Mouse (Mus musculus): Measurements from ENCODE around the gene Sema3f. TPM values are rescaled to one million over a fixed set of nuclear protein-coding genes. Genes with fewer than 3 reads are reported as not detected.

The Sema3f gene
- polyA plus RNA-seq, 1 experiment from 2014 or later = 18.7 TPM

DNA sequence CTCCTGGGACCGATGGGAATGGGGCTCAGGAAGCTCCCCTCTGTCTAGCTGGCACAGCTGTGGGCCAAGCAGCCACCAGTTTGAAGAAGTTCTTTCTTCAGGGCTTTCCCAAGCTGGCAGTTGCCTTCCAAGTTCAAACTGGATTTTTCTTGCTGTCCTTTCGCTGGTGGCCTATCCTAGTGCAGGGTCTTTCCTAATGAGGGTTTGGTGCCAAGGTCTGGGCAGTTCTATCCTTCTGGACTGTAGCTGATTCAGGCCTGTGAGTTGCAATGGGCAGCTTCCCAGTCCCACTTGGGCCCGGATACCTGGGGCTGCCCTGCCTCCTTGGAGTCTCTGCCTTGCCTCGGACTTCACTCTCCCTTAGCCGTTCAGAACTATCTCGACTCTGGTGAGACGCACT lies 60.0 kb downstream of the Sema3f start:
- no peaks in the 10 kb centered on the region for H3K36me3 ChIP-seq (ENCODE audit: control insufficient read depth, insufficient read depth, low read length)
- H3K9me3 ChIP-seq (ENCODE audit: control insufficient read depth, low read length) = no peaks in the 10 kb centered on the region
- H3K9ac ChIP-seq (replicated peaks; ENCODE audit: low read depth, low read length) = no peak overlapping the region
- no peak overlapping the region for H3K4me2 ChIP-seq (ENCODE audit: low read depth, low read length)
- no peaks in the 10 kb centered on the region for H3K4me1 ChIP-seq (ENCODE audit: control insufficient read depth, insufficient read depth, low read length)
- no peaks in the 10 kb centered on the region for H3K27me3 ChIP-seq (ENCODE audit: control insufficient read depth, insufficient read depth, low read length)
- H3K4me3 ChIP-seq (ENCODE audit: low read depth, low read length) = no peak overlapping the region
- WGBS = 66% methylated on average over 7 of the region's 7 CpGs
- no peak overlapping the region for H3K27ac ChIP-seq (ENCODE audit: low read depth, low read length)
- no peak for ATAC-seq (ENCODE audit: low read depth)

DNA sequence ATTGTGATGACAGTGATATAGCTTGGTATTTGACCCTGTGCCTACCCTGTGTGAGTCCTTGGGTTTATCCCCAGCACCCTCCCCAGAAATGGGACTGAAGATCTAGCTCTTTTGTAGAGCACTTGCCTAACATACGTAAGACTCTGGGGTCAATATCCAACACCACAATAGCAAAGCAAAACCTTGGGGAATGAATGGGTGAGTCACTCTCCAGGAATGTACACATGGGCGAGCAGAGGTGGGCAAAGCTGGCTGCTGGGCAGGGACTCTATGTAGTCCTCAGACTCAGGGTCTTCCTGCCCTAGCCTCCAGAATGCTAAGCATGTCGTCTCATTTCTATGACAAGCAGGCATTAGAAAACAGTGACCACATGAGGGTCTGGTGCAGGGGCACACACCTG lies 61.5 kb downstream of the Sema3f start:
- Histone ChIP-seq H3K36me3 (ENCODE audit: control insufficient read depth, insufficient read depth, low read length) (no peaks in the 10 kb centered on the region), H3K4me3 (ENCODE audit: low read depth, low read length) (no peak overlapping the region), H3K27me3 (ENCODE audit: control insufficient read depth, insufficient read depth, low read length) (no peaks in the 10 kb centered on the region), H3K4me2 (ENCODE audit: low read depth, low read length) (no peak overlapping the region), H3K4me1 (ENCODE audit: control insufficient read depth, insufficient read depth, low read length) (peaks cover 4% of the 10 kb centered on the region), H3K27ac (ENCODE audit: low read depth, low read length) (no peak overlapping the region), H3K9ac (replicated peaks; ENCODE audit: low read depth, low read length) (no peak overlapping the region), H3K9me3 (ENCODE audit: control insufficient read depth, low read length) (no peaks in the 10 kb centered on the region)
- 82% methylated on average over 3 of the region's 3 CpGs for WGBS
- ATAC-seq (ENCODE audit: low read depth) = no peak

DNA sequence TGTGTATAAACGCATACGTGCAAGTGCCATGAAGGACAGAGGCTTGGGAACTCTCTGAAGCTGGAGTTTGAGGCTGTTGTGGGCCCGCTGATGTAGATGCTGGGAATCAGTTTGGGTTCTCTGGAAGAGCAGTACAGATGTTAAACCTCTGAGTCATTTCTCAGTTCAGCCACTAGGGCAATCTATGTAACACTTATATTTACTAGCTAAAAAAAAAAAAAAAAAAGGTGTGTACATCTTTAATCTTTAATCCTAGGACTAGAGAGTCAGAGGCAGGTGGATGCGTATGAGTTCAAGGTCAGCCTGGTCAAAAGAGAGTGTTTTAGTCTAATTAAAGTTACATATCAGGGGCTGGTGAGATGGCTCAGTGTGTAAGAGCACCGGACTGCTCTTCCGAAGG lies 63.3 kb downstream of the Sema3f start:
- Histone ChIP-seq H3K27ac (ENCODE audit: low read depth, low read length) (no peak overlapping the region), H3K9ac (replicated peaks; ENCODE audit: low read depth, low read length) (no peak overlapping the region), H3K9me3 (ENCODE audit: control insufficient read depth, low read length) (no peaks in the 10 kb centered on the region), H3K4me2 (ENCODE audit: low read depth, low read length) (no peak overlapping the region), H3K4me1 (ENCODE audit: control insufficient read depth, insufficient read depth, low read length) (peaks cover 4% of the 10 kb centered on the region), H3K27me3 (ENCODE audit: control insufficient read depth, insufficient read depth, low read length) (no peaks in the 10 kb centered on the region), H3K36me3 (ENCODE audit: control insufficient read depth, insufficient read depth, low read length) (no peaks in the 10 kb centered on the region), H3K4me3 (ENCODE audit: low read depth, low read length) (no peak overlapping the region)
- no peak for ATAC-seq (ENCODE audit: low read depth)
- 89% methylated on average over 6 of the region's 6 CpGs for WGBS

DNA sequence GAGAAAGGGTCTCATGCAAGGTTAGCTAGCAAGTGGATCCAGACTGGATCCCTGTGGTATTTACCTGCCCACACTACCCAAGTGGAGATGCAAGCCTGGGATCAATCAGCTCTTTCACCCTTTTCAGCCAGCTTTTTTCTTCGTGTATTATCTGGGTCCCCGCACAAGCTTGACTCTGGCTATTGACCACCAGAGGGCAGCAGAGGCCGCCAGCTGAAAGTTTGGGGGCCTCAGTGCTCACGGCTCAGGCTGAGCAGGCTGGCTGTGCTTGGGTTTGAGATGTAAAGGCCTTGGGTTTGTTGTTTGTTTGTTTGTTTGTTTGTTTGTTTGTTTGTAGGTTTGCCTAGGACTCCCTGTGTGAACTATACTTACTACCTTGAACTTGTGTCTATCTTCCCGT lies 64.7 kb downstream of the Sema3f start:
- 0 out of 2 replicates have a peak overlapping the region, but pooled peaks have one; percentile 21 for H3K9ac ChIP-seq (replicated peaks; ENCODE audit: low read depth, low read length)
- no peaks in the 10 kb centered on the region for H3K27me3 ChIP-seq (ENCODE audit: control insufficient read depth, insufficient read depth, low read length)
- no peaks in the 10 kb centered on the region for H3K36me3 ChIP-seq (ENCODE audit: control insufficient read depth, insufficient read depth, low read length)
- no peak overlapping the region for H3K27ac ChIP-seq (ENCODE audit: low read depth, low read length)
- WGBS = 9% methylated on average over 5 of the region's 5 CpGs
- no peak overlapping the region for H3K4me3 ChIP-seq (ENCODE audit: low read depth, low read length)
- H3K4me1 ChIP-seq (ENCODE audit: control insufficient read depth, insufficient read depth, low read length) = peaks cover 4% of the 10 kb centered on the region
- H3K4me2 ChIP-seq (ENCODE audit: low read depth, low read length) = no peak overlapping the region
- H3K9me3 ChIP-seq (ENCODE audit: control insufficient read depth, low read length) = no peaks in the 10 kb centered on the region
- ATAC-seq (ENCODE audit: low read depth) = peak; percentile 69; the same call in 1 of the 2 replicates

DNA sequence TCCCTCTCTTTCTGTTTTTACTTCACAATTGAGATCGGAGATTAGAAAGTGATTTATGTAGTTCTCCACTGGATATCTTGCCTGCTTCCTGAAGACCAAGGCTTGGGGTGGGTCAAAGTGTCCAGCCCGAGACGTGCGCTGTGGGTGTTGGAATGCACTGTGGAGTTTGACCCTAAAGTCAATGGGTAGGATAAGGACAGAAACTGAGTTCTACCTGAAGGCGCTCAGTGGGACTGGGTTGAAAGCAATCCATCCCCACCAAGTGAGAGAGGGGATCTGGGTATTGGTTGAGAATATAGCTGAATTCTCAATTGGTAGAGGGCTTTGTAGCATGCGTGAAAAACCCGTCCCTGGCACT lies 65.1 kb downstream of the Sema3f start:
- Histone ChIP-seq H3K4me3 (ENCODE audit: low read depth, low read length) (no peak overlapping the region), H3K27ac (ENCODE audit: low read depth, low read length) (no peak overlapping the region), H3K4me1 (ENCODE audit: control insufficient read depth, insufficient read depth, low read length) (peaks cover 4% of the 10 kb centered on the region), H3K36me3 (ENCODE audit: control insufficient read depth, insufficient read depth, low read length) (no peaks in the 10 kb centered on the region), H3K4me2 (ENCODE audit: low read depth, low read length) (no peak overlapping the region; the same call in 1 of the 2 replicates), H3K27me3 (ENCODE audit: control insufficient read depth, insufficient read depth, low read length) (no peaks in the 10 kb centered on the region), H3K9ac (replicated peaks; ENCODE audit: low read depth, low read length) (no peak overlapping the region; the same call in 1 of the 2 replicates), H3K9me3 (ENCODE audit: control insufficient read depth, low read length) (no peaks in the 10 kb centered on the region)
- 52% methylated on average over 7 of the region's 7 CpGs for WGBS
- peak; percentile 2; the same call in 1 of the 2 replicates for ATAC-seq (ENCODE audit: low read depth)

DNA sequence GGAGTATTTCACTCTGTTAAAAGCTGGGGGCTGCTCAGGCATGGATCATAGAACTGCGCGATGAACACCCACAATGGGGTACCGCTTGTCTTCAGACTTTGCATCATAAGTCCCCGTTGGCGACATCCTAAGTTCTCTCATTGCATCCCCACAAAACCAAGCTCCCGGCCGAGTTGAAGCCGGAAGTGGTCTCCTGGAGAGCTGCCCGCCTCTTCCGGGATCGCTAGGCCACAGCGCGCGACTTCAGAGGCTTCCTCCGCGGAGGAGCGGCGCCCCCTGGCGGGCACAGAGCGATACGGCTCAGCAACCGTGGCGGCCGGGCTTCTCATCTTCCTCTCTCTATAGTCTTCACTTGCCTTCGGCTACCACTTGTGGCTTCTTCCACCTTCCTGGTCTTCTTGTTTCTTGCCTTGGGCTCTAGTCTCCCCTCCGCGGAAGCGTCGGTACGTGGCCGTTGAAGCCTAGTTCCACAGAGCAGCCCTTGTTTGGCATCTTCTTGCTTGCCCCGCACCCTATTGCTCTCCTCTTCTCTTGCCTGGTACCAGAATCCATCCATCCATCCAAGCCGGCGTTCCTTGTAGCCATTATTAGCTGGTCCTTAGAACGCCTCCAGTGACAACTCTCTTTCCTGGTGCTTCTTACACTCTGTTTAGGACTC lies 65.7 kb downstream of the Sema3f start:
- peak; percentile 84 for ATAC-seq (ENCODE audit: low read depth)
- H3K27me3 ChIP-seq (ENCODE audit: control insufficient read depth, insufficient read depth, low read length) = no peaks in the 10 kb centered on the region
- WGBS = 6% methylated on average over 35 of the region's 35 CpGs

DNA sequence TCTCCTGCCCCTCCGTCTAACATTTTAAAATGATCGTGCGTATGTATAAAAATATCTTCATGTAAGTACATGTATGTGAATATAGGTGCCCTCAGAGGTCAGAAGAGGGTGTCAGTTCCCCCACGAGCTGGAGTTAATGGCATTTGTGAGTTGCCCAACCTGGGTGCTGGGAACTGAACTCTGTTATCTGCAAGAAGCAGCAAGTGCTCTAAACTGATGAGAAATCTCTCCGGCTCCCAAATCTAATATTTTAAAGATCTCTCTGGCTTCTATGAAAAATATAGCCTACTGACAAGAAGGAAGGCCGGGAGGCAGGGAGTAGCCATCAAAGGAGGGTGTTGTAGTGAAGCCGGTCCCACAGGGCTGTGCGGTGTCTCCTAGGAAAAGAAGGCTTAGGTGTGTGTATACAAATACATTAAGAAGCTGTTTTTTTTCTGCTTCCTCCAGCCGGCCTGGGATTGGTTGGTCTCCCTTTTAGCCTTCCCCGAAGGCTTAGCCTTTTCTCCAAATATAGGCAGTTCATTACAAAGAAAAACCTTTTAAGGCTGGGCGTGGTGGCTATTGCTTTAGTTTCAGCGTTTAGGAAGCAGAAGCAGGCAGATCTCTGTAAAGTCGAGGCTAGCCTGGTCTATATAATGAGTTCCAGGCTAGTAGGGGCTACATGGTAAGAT lies 66.6 kb downstream of the Sema3f start:
- Histone ChIP-seq H3K4me3 (ENCODE audit: low read depth, low read length) (no peak overlapping the region), H3K9ac (replicated peaks; ENCODE audit: low read depth, low read length) (no peak overlapping the region), H3K36me3 (ENCODE audit: control insufficient read depth, insufficient read depth, low read length) (no peaks in the 10 kb centered on the region), H3K27me3 (ENCODE audit: control insufficient read depth, insufficient read depth, low read length) (no peaks in the 10 kb centered on the region), H3K27ac (ENCODE audit: low read depth, low read length) (no peak overlapping the region), H3K4me2 (ENCODE audit: low read depth, low read length) (peak overlapping the region; percentile 61), H3K9me3 (ENCODE audit: control insufficient read depth, low read length) (no peaks in the 10 kb centered on the region), H3K4me1 (ENCODE audit: control insufficient read depth, insufficient read depth, low read length) (peaks cover 4% of the 10 kb centered on the region)
- ATAC-seq (ENCODE audit: low read depth) = no peak
- whole genome bisulfite sequencing = 93% methylated on average over 13 of the region's 13 CpGs

More for the DNA sequence above, 65.7 kb downstream of the Sema3f start:
- Histone ChIP-seq H3K9me3 (ENCODE audit: control insufficient read depth, low read length) (no peaks in the 10 kb centered on the region), H3K4me1 (ENCODE audit: control insufficient read depth, insufficient read depth, low read length) (peaks cover 4% of the 10 kb centered on the region), H3K36me3 (ENCODE audit: control insufficient read depth, insufficient read depth, low read length) (no peaks in the 10 kb centered on the region), H3K9ac (replicated peaks; ENCODE audit: low read depth, low read length) (peak overlapping the region; percentile 51; the same call in 1 of the 2 replicates), H3K27ac (ENCODE audit: low read depth, low read length) (0 out of 2 replicates have a peak overlapping the region, but pooled peaks have one; percentile 45), H3K4me2 (ENCODE audit: low read depth, low read length) (peak overlapping the region; percentile 61), H3K4me3 (ENCODE audit: low read depth, low read length) (peak overlapping the region; percentile 33)

DNA sequence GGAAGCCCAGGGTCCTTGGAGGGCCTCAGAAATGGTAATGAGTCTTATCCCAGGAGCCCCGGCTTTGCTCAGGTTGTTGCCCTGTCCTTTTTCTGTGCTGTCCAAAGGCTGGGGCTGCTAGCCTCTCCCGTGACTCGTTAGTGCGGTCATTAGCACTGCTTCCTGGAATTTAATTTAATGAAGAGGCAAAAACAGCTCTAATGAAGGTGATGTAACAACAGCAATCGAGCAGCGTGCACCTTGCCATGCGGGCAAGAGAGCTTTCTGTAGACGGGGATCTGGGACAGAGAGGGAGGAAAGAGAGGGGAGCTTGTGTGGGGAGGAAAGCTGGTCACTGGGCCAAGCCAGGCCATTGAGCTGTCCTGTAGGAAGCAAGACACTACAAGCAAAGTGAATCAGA lies 68.6 kb downstream of the Sema3f start:
- no peak overlapping the region for H3K27ac ChIP-seq (ENCODE audit: low read depth, low read length)
- no peak for ATAC-seq (ENCODE audit: low read depth)
- H3K9ac ChIP-seq (replicated peaks; ENCODE audit: low read depth, low read length) = no peak overlapping the region
- peaks cover 11% of the 10 kb centered on the region for H3K4me1 ChIP-seq (ENCODE audit: control insufficient read depth, insufficient read depth, low read length)
- H3K9me3 ChIP-seq (ENCODE audit: control insufficient read depth, low read length) = no peaks in the 10 kb centered on the region
- no peaks in the 10 kb centered on the region for H3K27me3 ChIP-seq (ENCODE audit: control insufficient read depth, insufficient read depth, low read length)
- WGBS = 29% methylated on average over 8 of the region's 8 CpGs
- no peaks in the 10 kb centered on the region for H3K36me3 ChIP-seq (ENCODE audit: control insufficient read depth, insufficient read depth, low read length)
- H3K4me3 ChIP-seq (ENCODE audit: low read depth, low read length) = no peak overlapping the region
- no peak overlapping the region for H3K4me2 ChIP-seq (ENCODE audit: low read depth, low read length)

DNA sequence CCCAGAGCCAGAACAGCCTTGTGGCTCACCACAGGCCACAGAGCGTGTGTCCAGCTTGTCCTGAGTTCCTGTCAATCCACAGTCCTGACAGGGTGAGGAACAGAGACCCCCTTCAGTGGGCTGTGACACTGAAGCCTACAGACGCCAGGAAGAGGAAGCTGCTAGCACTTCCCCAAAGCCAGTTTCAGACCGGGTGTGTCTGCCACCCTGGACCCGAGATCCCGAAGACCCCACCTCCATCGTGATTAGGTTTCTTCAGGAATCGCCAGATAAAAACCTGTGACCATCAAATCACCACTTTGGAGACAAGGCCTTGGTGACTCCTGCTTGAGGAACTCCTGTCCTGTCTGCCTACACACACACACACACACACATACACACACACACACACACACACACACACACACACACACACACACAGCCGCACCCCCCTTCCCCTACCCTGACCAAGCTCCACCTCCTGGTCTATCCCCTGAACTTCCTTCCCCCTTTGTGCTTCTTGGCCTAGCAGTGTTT lies 70.0 kb downstream of the Sema3f start:
- no peak for ATAC-seq (ENCODE audit: low read depth)
- Histone ChIP-seq H3K27ac (ENCODE audit: low read depth, low read length) (no peak overlapping the region), H3K4me3 (ENCODE audit: low read depth, low read length) (no peak overlapping the region), H3K4me2 (ENCODE audit: low read depth, low read length) (no peak overlapping the region), H3K9me3 (ENCODE audit: control insufficient read depth, low read length) (no peaks in the 10 kb centered on the region), H3K36me3 (ENCODE audit: control insufficient read depth, insufficient read depth, low read length) (no peaks in the 10 kb centered on the region), H3K27me3 (ENCODE audit: control insufficient read depth, insufficient read depth, low read length) (no peaks in the 10 kb centered on the region), H3K4me1 (ENCODE audit: control insufficient read depth, insufficient read depth, low read length) (peaks cover 14% of the 10 kb centered on the region), H3K9ac (replicated peaks; ENCODE audit: low read depth, low read length) (no peak overlapping the region)
- WGBS = 57% methylated on average over 7 of the region's 8 CpGs
